Mouse (Mus musculus): Measurements from ENCODE around the gene Ccdc152. TPM values are rescaled to one million over a fixed set of nuclear protein-coding genes. Genes with fewer than 3 reads are reported as not detected.
"Not testable (repeated sequence)": the region's sequence is repeated elsewhere in the genome, so short reads cannot be mapped to it uniquely, and the experiment has no call there.

The Ccdc152 gene
- polyA plus RNA-seq, 1 experiment, result 0.45 TPM

GRCm38 (mm10) chr15:3251718-3252067 lies 51.6 kb downstream of the Ccdc152 start:
- no peak overlapping the region for H3K9ac ChIP-seq (ENCODE audit: low read depth, poor library complexity, severe bottlenecking)
- H3K27me3 ChIP-seq (ENCODE audit: control insufficient read depth, insufficient read depth, low read length, poor library complexity, severe bottlenecking), result no peaks in the 10 kb centered on the region
- no peaks in the 10 kb centered on the region for H3K36me3 ChIP-seq (ENCODE audit: control insufficient read depth, insufficient read depth, low read length, poor library complexity, severe bottlenecking)
- H3K4me1 ChIP-seq (ENCODE audit: control insufficient read depth, insufficient read depth, low read length), result no peaks in the 10 kb centered on the region
- H3K27ac ChIP-seq (ENCODE audit: insufficient read depth, low read length), result no peak overlapping the region
- peaks cover 5% of the 10 kb centered on the region; the same call in 1 of the 2 replicates for H3K9me3 ChIP-seq (replicated peaks; ENCODE audit: control insufficient read depth, insufficient read depth, low read length, poor library complexity, severe bottlenecking)
- H3K4me3 ChIP-seq (ENCODE audit: low read depth, low read length), result no peak overlapping the region
- no peak for TF ChIP-seq EP300 (IDR thresholded peaks at IDR 0.05; ENCODE audit: insufficient read depth, low read depth, low read length)
- no peak for TF ChIP-seq CTCF (IDR thresholded peaks at IDR 0.05; ENCODE audit: low read depth, low read length)
- TF ChIP-seq POLR2A (IDR thresholded peaks at IDR 0.05; ENCODE audit: insufficient read depth, low read length), result no peak

- Histone ChIP-seq H3K4me3 (ENCODE audit: low read depth, low read length) (no peak overlapping the region), H3K9me3 (replicated peaks; ENCODE audit: control insufficient read depth, insufficient read depth, low read length, poor library complexity, severe bottlenecking) (peaks cover 5% of the 10 kb centered on the region; the same call in 1 of the 2 replicates), H3K4me1 (ENCODE audit: control insufficient read depth, insufficient read depth, low read length) (no peaks in the 10 kb centered on the region), H3K27ac (ENCODE audit: insufficient read depth, low read length) (no peak overlapping the region), H3K9ac (ENCODE audit: low read depth, poor library complexity, severe bottlenecking) (no peak overlapping the region), H3K36me3 (ENCODE audit: control insufficient read depth, insufficient read depth, low read length, poor library complexity, severe bottlenecking) (no peaks in the 10 kb centered on the region), H3K27me3 (ENCODE audit: control insufficient read depth, insufficient read depth, low read length, poor library complexity, severe bottlenecking) (no peaks in the 10 kb centered on the region)
- TF ChIP-seq POLR2A (IDR thresholded peaks at IDR 0.05; ENCODE audit: insufficient read depth, low read length) (no peak), EP300 (IDR thresholded peaks at IDR 0.05; ENCODE audit: insufficient read depth, low read depth, low read length) (no peak), CTCF (IDR thresholded peaks at IDR 0.05; ENCODE audit: low read depth, low read length) (no peak)
These were observed 52.2 kb downstream of the Ccdc152 start for GRCm38 (mm10) chr15:3251031-3251717.

- no peak overlapping the region for H3K9ac ChIP-seq (ENCODE audit: low read depth, poor library complexity, severe bottlenecking)
- H3K27me3 ChIP-seq (ENCODE audit: control insufficient read depth, insufficient read depth, low read length, poor library complexity, severe bottlenecking), result no peaks in the 10 kb centered on the region
- H3K36me3 ChIP-seq (ENCODE audit: control insufficient read depth, insufficient read depth, low read length, poor library complexity, severe bottlenecking), result no peaks in the 10 kb centered on the region
- TF ChIP-seq CTCF (IDR thresholded peaks at IDR 0.05; ENCODE audit: low read depth, low read length) (no peak), POLR2A (IDR thresholded peaks at IDR 0.05; ENCODE audit: insufficient read depth, low read length) (no peak), EP300 (IDR thresholded peaks at IDR 0.05; ENCODE audit: insufficient read depth, low read depth, low read length) (no peak)
- no peak overlapping the region for H3K27ac ChIP-seq (ENCODE audit: insufficient read depth, low read length)
- peaks cover 5% of the 10 kb centered on the region; the same call in 1 of the 2 replicates for H3K9me3 ChIP-seq (replicated peaks; ENCODE audit: control insufficient read depth, insufficient read depth, low read length, poor library complexity, severe bottlenecking)
- H3K4me3 ChIP-seq (ENCODE audit: low read depth, low read length), result no peak overlapping the region
- H3K4me1 ChIP-seq (ENCODE audit: control insufficient read depth, insufficient read depth, low read length), result no peaks in the 10 kb centered on the region
These were observed 52.7 kb downstream of the Ccdc152 start for GRCm38 (mm10) chr15:3250620-3251019.

- H3K9me3 ChIP-seq (replicated peaks; ENCODE audit: control insufficient read depth, insufficient read depth, low read length, poor library complexity, severe bottlenecking); H3K4me1 ChIP-seq (ENCODE audit: control insufficient read depth, insufficient read depth, low read length); H3K4me3 ChIP-seq (ENCODE audit: low read depth, low read length); H3K36me3 ChIP-seq (ENCODE audit: control insufficient read depth, insufficient read depth, low read length, poor library complexity, severe bottlenecking); H3K27me3 ChIP-seq (ENCODE audit: control insufficient read depth, insufficient read depth, low read length, poor library complexity, severe bottlenecking); H3K27ac ChIP-seq (ENCODE audit: insufficient read depth, low read length); H3K9ac ChIP-seq (ENCODE audit: low read depth, poor library complexity, severe bottlenecking): not testable (repeated sequence)
These were observed 58.3 kb downstream of the Ccdc152 start for GRCm38 (mm10) chr15:3245036-3245435.

GRCm38 (mm10) chr15:3237963-3238362 lies 65.4 kb downstream of the Ccdc152 start:
- Histone ChIP-seq H3K27me3 (ENCODE audit: control insufficient read depth, insufficient read depth, low read length, poor library complexity, severe bottlenecking) (no peaks in the 10 kb centered on the region), H3K9ac (ENCODE audit: low read depth, poor library complexity, severe bottlenecking) (no peak overlapping the region), H3K9me3 (replicated peaks; ENCODE audit: control insufficient read depth, insufficient read depth, low read length, poor library complexity, severe bottlenecking) (no peaks in the 10 kb centered on the region), H3K4me3 (ENCODE audit: low read depth, low read length) (no peak overlapping the region), H3K27ac (ENCODE audit: insufficient read depth, low read length) (no peak overlapping the region), H3K36me3 (ENCODE audit: control insufficient read depth, insufficient read depth, low read length, poor library complexity, severe bottlenecking) (no peaks in the 10 kb centered on the region), H3K4me1 (ENCODE audit: control insufficient read depth, insufficient read depth, low read length) (peaks cover 1% of the 10 kb centered on the region)
- no peak for TF ChIP-seq POLR2A (IDR thresholded peaks at IDR 0.05; ENCODE audit: insufficient read depth, low read length)
- TF ChIP-seq CTCF (IDR thresholded peaks at IDR 0.05; ENCODE audit: low read depth, low read length), result no peak
- no peak for TF ChIP-seq EP300 (IDR thresholded peaks at IDR 0.05; ENCODE audit: insufficient read depth, low read depth, low read length)

GRCm38 (mm10) chr15:3236338-3236737 lies 67.0 kb downstream of the Ccdc152 start:
- TF ChIP-seq EP300 (IDR thresholded peaks at IDR 0.05; ENCODE audit: insufficient read depth, low read depth, low read length) (no peak), CTCF (IDR thresholded peaks at IDR 0.05; ENCODE audit: low read depth, low read length) (no peak), POLR2A (IDR thresholded peaks at IDR 0.05; ENCODE audit: insufficient read depth, low read length) (no peak)
- H3K9ac ChIP-seq (ENCODE audit: low read depth, poor library complexity, severe bottlenecking), result no peak overlapping the region
- H3K27me3 ChIP-seq (ENCODE audit: control insufficient read depth, insufficient read depth, low read length, poor library complexity, severe bottlenecking), result no peaks in the 10 kb centered on the region
- H3K9me3 ChIP-seq (replicated peaks; ENCODE audit: control insufficient read depth, insufficient read depth, low read length, poor library complexity, severe bottlenecking), result no peaks in the 10 kb centered on the region
- H3K36me3 ChIP-seq (ENCODE audit: control insufficient read depth, insufficient read depth, low read length, poor library complexity, severe bottlenecking), result no peaks in the 10 kb centered on the region
- peaks cover 1% of the 10 kb centered on the region for H3K4me1 ChIP-seq (ENCODE audit: control insufficient read depth, insufficient read depth, low read length)
- no peak overlapping the region for H3K4me3 ChIP-seq (ENCODE audit: low read depth, low read length)
- H3K27ac ChIP-seq (ENCODE audit: insufficient read depth, low read length), result no peak overlapping the region
